Mouse (Mus musculus): ENCODE measurements at regions not wholly inside any gene's neighbourhood (a gene's known extent, or its start where the extent isn't known, plus 50 kb on each side); places are given as distances from the start of the nearest gene placed in this dataset.

- Histone ChIP-seq H3K4me1 (no peaks in the 10 kb centered on the region), H3K27me3 (no peaks in the 10 kb centered on the region), H3K4me2 (no peak overlapping the region), H3K9ac (no peak overlapping the region), H3K36me3 (ENCODE audit: poor library complexity, severe bottlenecking) (no peaks in the 10 kb centered on the region), H3K9me3 (replicated peaks) (no peaks in the 10 kb centered on the region), H3K4me3 (no peak overlapping the region), H3K27ac (no peak overlapping the region)
- no peak for ATAC-seq
- 81% methylated on average over 4 of the region's 4 CpGs for WGBS
These were observed 209.6 kb upstream of the Prep start for GRCm38 (mm10) chr10:44857444-44857843.

- Histone ChIP-seq H3K4me1 (no peaks in the 10 kb centered on the region), H3K27me3 (no peaks in the 10 kb centered on the region), H3K4me3 (no peak overlapping the region), H3K36me3 (ENCODE audit: poor library complexity, severe bottlenecking) (no peaks in the 10 kb centered on the region), H3K4me2 (no peak overlapping the region), H3K9ac (no peak overlapping the region), H3K27ac (no peak overlapping the region), H3K9me3 (replicated peaks) (no peaks in the 10 kb centered on the region)
- no peak for ATAC-seq
- 95% methylated on average over 4 of the region's 4 CpGs for WGBS
These were observed 212.9 kb upstream of the Prep start for GRCm38 (mm10) chr10:44854109-44854508.

DNA sequence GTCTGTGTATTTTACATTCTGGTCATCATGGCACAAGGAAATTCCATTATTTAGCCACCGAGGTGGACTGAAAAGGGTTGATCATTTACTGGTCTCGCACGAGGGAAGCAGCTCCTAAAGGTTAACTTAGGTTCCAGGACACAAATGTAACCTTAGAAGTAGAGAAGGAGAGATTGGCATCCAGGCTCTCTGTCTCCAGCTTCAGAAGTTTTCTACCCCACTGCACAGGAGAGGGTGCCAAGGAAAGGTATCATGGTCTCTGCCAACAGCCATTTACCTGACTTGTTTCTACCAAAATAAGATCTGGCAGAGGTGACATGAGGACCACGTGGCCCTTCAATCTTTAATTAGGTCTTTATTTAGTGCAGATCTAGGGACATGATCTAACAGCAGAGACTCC is 218.0 kb upstream of the Prep start:
- Histone ChIP-seq H3K36me3 (ENCODE audit: poor library complexity, severe bottlenecking) (no peaks in the 10 kb centered on the region), H3K4me2 (no peak overlapping the region), H3K27me3 (no peaks in the 10 kb centered on the region), H3K4me3 (no peak overlapping the region), H3K9ac (no peak overlapping the region), H3K9me3 (replicated peaks) (no peaks in the 10 kb centered on the region), H3K27ac (no peak overlapping the region), H3K4me1 (peaks cover 7% of the 10 kb centered on the region; the same call in 1 of the 2 replicates)
- no peak for ATAC-seq
- WGBS = 80% methylated on average over 4 of the region's 4 CpGs

DNA sequence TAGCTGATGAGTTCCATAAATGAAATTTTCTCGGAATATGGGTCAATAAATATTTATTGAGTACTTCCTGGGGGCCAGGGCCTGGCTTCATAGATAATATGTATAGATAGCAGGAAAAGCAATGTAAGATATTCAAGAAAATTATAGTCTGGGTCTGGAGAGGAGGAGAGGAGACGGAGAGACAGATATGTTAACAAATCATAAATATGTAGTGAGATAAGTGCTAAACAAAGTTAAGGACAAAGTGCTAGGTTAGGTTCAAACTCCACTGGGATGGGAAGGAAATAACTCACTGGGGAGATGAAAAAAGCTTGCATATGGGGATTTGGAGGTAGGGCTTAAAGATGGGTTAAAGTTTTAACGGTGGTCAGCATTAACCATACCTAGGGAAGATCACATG is 220.2 kb upstream of the Prep start:
- H3K9ac ChIP-seq = no peak overlapping the region
- H3K27me3 ChIP-seq = no peaks in the 10 kb centered on the region
- no peak overlapping the region for H3K4me3 ChIP-seq
- no peak overlapping the region for H3K27ac ChIP-seq
- H3K9me3 ChIP-seq (replicated peaks) = no peaks in the 10 kb centered on the region
- peaks cover 7% of the 10 kb centered on the region; the same call in 1 of the 2 replicates for H3K4me1 ChIP-seq
- no peaks in the 10 kb centered on the region for H3K36me3 ChIP-seq (ENCODE audit: poor library complexity, severe bottlenecking)
- ATAC-seq = no peak
- 89% methylated on average over 3 of the region's 3 CpGs for WGBS
- H3K4me2 ChIP-seq = no peak overlapping the region

- Histone ChIP-seq H3K27me3 (no peaks in the 10 kb centered on the region), H3K9ac (no peak overlapping the region), H3K4me3 (no peak overlapping the region), H3K4me1 (peaks cover 7% of the 10 kb centered on the region; the same call in 1 of the 2 replicates), H3K9me3 (replicated peaks) (no peaks in the 10 kb centered on the region), H3K36me3 (ENCODE audit: poor library complexity, severe bottlenecking) (no peaks in the 10 kb centered on the region), H3K4me2 (no peak overlapping the region), H3K27ac (no peak overlapping the region)
- WGBS = 4% methylated on average over 2 of the region's 2 CpGs
- no peak for ATAC-seq
These were observed 220.9 kb upstream of the Prep start for GRCm38 (mm10) chr10:44846149-44846548.

GRCm38 (mm10) chr10:44840449-44840848 is 226.6 kb upstream of the Prep start:
- Histone ChIP-seq H3K27ac (no peak overlapping the region), H3K4me3 (no peak overlapping the region), H3K36me3 (ENCODE audit: poor library complexity, severe bottlenecking) (no peaks in the 10 kb centered on the region), H3K9ac (no peak overlapping the region), H3K4me1 (no peaks in the 10 kb centered on the region), H3K4me2 (no peak overlapping the region), H3K9me3 (replicated peaks) (no peaks in the 10 kb centered on the region), H3K27me3 (no peaks in the 10 kb centered on the region)
- ATAC-seq = no peak
- WGBS = 77% methylated on average over 2 of the region's 2 CpGs

- H3K27me3 ChIP-seq = no peaks in the 10 kb centered on the region
- H3K4me3 ChIP-seq = no peak overlapping the region
- no peaks in the 10 kb centered on the region for H3K36me3 ChIP-seq (ENCODE audit: poor library complexity, severe bottlenecking)
- H3K9ac ChIP-seq = no peak overlapping the region
- ATAC-seq = no peak
- H3K4me2 ChIP-seq = no peak overlapping the region
- no peaks in the 10 kb centered on the region for H3K9me3 ChIP-seq (replicated peaks)
- H3K4me1 ChIP-seq = no peaks in the 10 kb centered on the region
- H3K27ac ChIP-seq = no peak overlapping the region
- WGBS = 93% methylated on average over 1 of the region's 1 CpGs
These were observed 234.5 kb upstream of the Prep start for GRCm38 (mm10) chr10:44832455-44832854.

DNA sequence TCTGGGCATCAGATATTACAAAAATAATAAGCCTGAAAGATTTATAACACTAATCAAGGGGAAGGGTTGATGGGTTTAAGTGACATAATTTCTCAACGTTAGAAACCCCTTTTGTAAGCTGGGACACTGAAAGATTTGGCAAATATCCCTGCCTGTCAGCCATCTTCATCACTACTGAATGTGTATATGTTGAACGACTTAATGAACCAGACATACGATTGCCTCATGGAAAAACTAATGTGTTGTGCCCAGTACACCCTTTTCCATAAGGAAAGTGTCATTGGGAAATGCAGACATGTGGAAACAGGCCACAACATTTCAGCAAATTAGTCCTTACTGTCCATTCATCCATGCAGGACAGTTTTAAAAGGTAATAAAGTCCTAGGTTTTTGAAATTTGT is 240.7 kb upstream of the Prep start:
- ATAC-seq = no peak
- Histone ChIP-seq H3K4me3 (no peak overlapping the region), H3K4me1 (no peaks in the 10 kb centered on the region), H3K4me2 (no peak overlapping the region), H3K9me3 (replicated peaks) (no peaks in the 10 kb centered on the region), H3K36me3 (ENCODE audit: poor library complexity, severe bottlenecking) (no peaks in the 10 kb centered on the region), H3K27me3 (no peaks in the 10 kb centered on the region), H3K27ac (no peak overlapping the region), H3K9ac (no peak overlapping the region)
- 64% methylated on average over 3 of the region's 3 CpGs for WGBS

DNA sequence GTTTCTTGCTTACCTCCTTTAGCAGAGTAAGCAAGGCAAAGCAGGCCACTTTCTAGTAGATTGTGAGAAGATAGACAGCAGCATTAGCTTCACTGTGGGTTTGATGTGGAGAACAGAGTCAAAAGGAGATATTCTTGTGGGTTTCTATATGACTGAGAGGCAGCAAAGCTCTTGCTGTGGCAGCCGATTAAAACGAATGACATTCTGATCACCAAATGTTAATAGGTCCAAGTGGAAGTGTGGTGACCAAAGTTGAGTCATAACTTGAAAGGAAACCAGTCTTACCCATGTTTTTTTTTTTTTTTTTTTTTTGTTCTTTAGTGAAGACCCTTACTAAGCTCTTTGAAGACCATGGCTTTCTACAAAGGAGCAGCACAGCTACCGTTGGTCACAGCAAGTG is 245.3 kb upstream of the Prep start:
- no peaks in the 10 kb centered on the region for H3K27me3 ChIP-seq
- H3K4me3 ChIP-seq = no peak overlapping the region
- no peak overlapping the region for H3K27ac ChIP-seq
- no peak overlapping the region for H3K9ac ChIP-seq
- H3K4me2 ChIP-seq = no peak overlapping the region
- ATAC-seq = no peak
- 88% methylated on average over 3 of the region's 3 CpGs for WGBS
- H3K36me3 ChIP-seq (ENCODE audit: poor library complexity, severe bottlenecking) = no peaks in the 10 kb centered on the region
- H3K4me1 ChIP-seq = no peaks in the 10 kb centered on the region
- no peaks in the 10 kb centered on the region for H3K9me3 ChIP-seq (replicated peaks)

- no peaks in the 10 kb centered on the region for H3K27me3 ChIP-seq
- H3K9me3 ChIP-seq (replicated peaks) = no peaks in the 10 kb centered on the region
These were observed 246.6 kb upstream of the Prep start for GRCm38 (mm10) chr10:44820379-44820778.

GRCm38 (mm10) chr10:44819361-44819760 is 247.6 kb upstream of the Prep start:
- Histone ChIP-seq H3K4me3 (no peak overlapping the region), H3K36me3 (ENCODE audit: poor library complexity, severe bottlenecking) (no peaks in the 10 kb centered on the region), H3K9ac (no peak overlapping the region), H3K4me2 (no peak overlapping the region), H3K27me3 (no peaks in the 10 kb centered on the region), H3K4me1 (no peaks in the 10 kb centered on the region), H3K9me3 (replicated peaks) (no peaks in the 10 kb centered on the region), H3K27ac (no peak overlapping the region)
- no peak for ATAC-seq
- WGBS = 94% methylated on average over 2 of the region's 2 CpGs

More at GRCm38 (mm10) chr10:44820379-44820778, 246.6 kb upstream of the Prep start:
- Histone ChIP-seq H3K9ac (no peak overlapping the region), H3K4me1 (no peaks in the 10 kb centered on the region), H3K4me3 (no peak overlapping the region), H3K36me3 (ENCODE audit: poor library complexity, severe bottlenecking) (no peaks in the 10 kb centered on the region), H3K27ac (no peak overlapping the region), H3K4me2 (no peak overlapping the region)
- no peak for ATAC-seq
- 69% methylated on average over 2 of the region's 2 CpGs for WGBS

DNA sequence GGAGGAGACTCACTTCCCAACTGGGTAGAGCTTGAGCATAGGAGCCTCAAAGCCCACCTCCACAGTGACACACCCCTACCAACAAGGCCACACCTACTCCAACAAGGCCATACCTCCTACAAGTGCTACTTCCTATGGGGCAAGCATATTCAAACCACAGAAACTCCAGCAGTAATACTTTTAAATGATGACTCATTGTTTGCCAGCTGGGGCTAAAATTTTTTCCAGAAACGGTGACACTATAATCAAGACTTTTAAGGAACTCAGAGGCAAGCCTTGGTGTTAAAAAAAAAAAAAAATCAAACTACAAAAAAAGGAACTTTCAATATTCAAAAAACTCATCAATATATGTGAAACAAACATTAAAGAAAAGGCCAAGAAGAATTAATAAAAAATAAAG is 248.4 kb upstream of the Prep start:
- 93% methylated on average over 1 of the region's 1 CpGs for WGBS
- no peaks in the 10 kb centered on the region for H3K4me1 ChIP-seq

GRCm38 (mm10) chr10:44796205-44796604 is 267.9 kb upstream of the Prdm1 start:
- H3K9ac ChIP-seq = no peak overlapping the region
- H3K27me3 ChIP-seq = no peaks in the 10 kb centered on the region
- ATAC-seq = no peak
- no peak overlapping the region for H3K4me2 ChIP-seq
- no peaks in the 10 kb centered on the region for H3K36me3 ChIP-seq (ENCODE audit: poor library complexity, severe bottlenecking)
- H3K9me3 ChIP-seq (replicated peaks) = peaks cover 8% of the 10 kb centered on the region
- no peak overlapping the region for H3K27ac ChIP-seq
- no peak overlapping the region for H3K4me3 ChIP-seq
- H3K4me1 ChIP-seq = no peaks in the 10 kb centered on the region
- WGBS = 78% methylated on average over 1 of the region's 1 CpGs

More for the DNA sequence above, 248.4 kb upstream of the Prep start:
- H3K4me2 ChIP-seq = no peak overlapping the region
- H3K27me3 ChIP-seq = no peaks in the 10 kb centered on the region
- no peak for ATAC-seq
- H3K9ac ChIP-seq = no peak overlapping the region
- no peaks in the 10 kb centered on the region for H3K36me3 ChIP-seq (ENCODE audit: poor library complexity, severe bottlenecking)
- no peaks in the 10 kb centered on the region for H3K9me3 ChIP-seq (replicated peaks)
- H3K27ac ChIP-seq = no peak overlapping the region
- H3K4me3 ChIP-seq = no peak overlapping the region
